Mouse (Mus musculus) embryonic facial prominence, embryonic 15.5 days (tissue): ENCODE measurements around the gene Mast2. TPM values are rescaled to one million over a fixed set of nuclear protein-coding genes. Genes with fewer than 3 reads are reported as not detected.

Experiments used
- polyA plus RNA-seq: library from polyadenylated mRNA; unstranded; fragments of >200 nt; fragmentation: Nextera tagmentation; extraction: Ambion mirVana; gene quantifications from 2 replicates; pipeline ENCODE4 v1.2.1, GENCODE M21; 2015

The Mast2 gene
- polyA plus RNA-seq, 1 experiment from 2014 or later = 17.9 TPM

Other genes starting within 250 kb of the Mast2 start
- gene Pik3r3, start 242.6 kb downstream of the Mast2 start, polyA plus RNA-seq = 15.6 and 15.9 TPM in 2 replicates
- gene Ipp, start 43.4 kb upstream of the Mast2 start, polyA plus RNA-seq = 12.2 and 12.3 TPM in 2 replicates
- gene Tmem69, start 91.8 kb upstream of the Mast2 start, polyA plus RNA-seq = 20.9 and 22.5 TPM in 2 replicates
- 29.7 and 31.4 TPM in 2 replicates for gene Gpbp1l1, start 93.5 kb upstream of the Mast2 start, polyA plus RNA-seq
- 15.6 and 25.4 TPM in 2 replicates for gene Ccdc17, start 132.5 kb upstream of the Mast2 start, polyA plus RNA-seq
- 107 TPM in 2 replicates for gene Nasp, start 163.8 kb upstream of the Mast2 start, polyA plus RNA-seq
- gene Akr1a1, start 187.5 kb upstream of the Mast2 start, polyA plus RNA-seq = 777 and 798 TPM in 2 replicates
- gene Prdx1, start 221.4 kb upstream of the Mast2 start, polyA plus RNA-seq = 1,053 and 1,174 TPM in 2 replicates
- 21.8 and 22.8 TPM in 2 replicates for gene Mmachc, start 244.2 kb upstream of the Mast2 start, polyA plus RNA-seq
- gene Ccdc163, start 244.3 kb upstream of the Mast2 start, polyA plus RNA-seq = 29.7 and 32.0 TPM in 2 replicates